Comparison of ENCODE assay signal across 8 mouse cellular contexts in genomic region chr8:85036718-85037365, GRCm38 (mm10). TPM values are rescaled to one million over a fixed set of nuclear protein-coding genes. Genes with fewer than 3 reads are reported as not detected.
DNase-seq lines count a peak whose midpoint lies in the region; ATAC-seq lines count a peak whose summit lies in the region.

Gene Tnpo2 (plus strand): TSS chr8:85036915.

- H3K9me3 ChIP-seq in heart, embryonic 10.5 days = no peaks in the 10 kb centered on the region
- H3K9me3 ChIP-seq in kidney, embryonic 15.5 days (replicated peaks) = no peaks in the 10 kb centered on the region

- H3K27ac ChIP-seq in heart, embryonic 10.5 days = peak within 1 kb of the TSS; percentile 96
- H3K27ac ChIP-seq in kidney, embryonic 15.5 days = peak within 1 kb of the TSS; percentile 100

- peak within 1 kb of the TSS; percentile 96 for H3K9ac ChIP-seq in kidney, embryonic 15.5 days

- H3K36me3 ChIP-seq in heart, embryonic 10.5 days = peaks cover 43% of the 10 kb centered on the region
- H3K36me3 ChIP-seq in kidney, embryonic 15.5 days = peaks cover 42% of the 10 kb centered on the region

- ATAC-seq in erythroblast, adult 5-6 weeks (replicated peaks; ENCODE audit: low FRiP score, poor library complexity, severe bottlenecking) = peak; percentile 88
- ATAC-seq in kidney, embryonic 15.5 days (replicated peaks; ENCODE audit: low FRiP score) = peak; percentile 91
- peak; percentile 89 for ATAC-seq in monocyte, adult 5-6 weeks (replicated peaks; ENCODE audit: insufficient number of reproducible peaks, low FRiP score, low TSS enrichment, poor library complexity, severe bottlenecking)

- DNase-seq in B cell, adult 2 months = peak; percentile 84 to 87
- DNase-seq in brain, adult 2 months (ENCODE audit: low read depth, low spot score) = peak; percentile 100
- peak; percentile 97 for DNase-seq in heart, embryonic 10.5 days (ENCODE audit: low spot score)
- DNase-seq in liver = peak; percentile 92
- peak; percentile 86 to 89 for DNase-seq in spleen, postnatal 4 days (ENCODE audit: low spot score in 2 of 2)

- WGBS in heart, embryonic 10.5 days = 1% methylated on average over 51 of the region's 59 CpGs
- WGBS in kidney, embryonic 15.5 days = under 1% methylated on average over 59 of the region's 59 CpGs

- peaks cover 26% of the 10 kb centered on the region for H3K4me1 ChIP-seq in heart, embryonic 10.5 days
- peaks cover 29% of the 10 kb centered on the region for H3K4me1 ChIP-seq in kidney, embryonic 15.5 days

- H3K4me2 ChIP-seq in kidney, embryonic 15.5 days = peak within 1 kb of the TSS; percentile 83

- no peaks in the 10 kb centered on the region for H3K27me3 ChIP-seq in heart, embryonic 10.5 days (ENCODE audit: insufficient read depth, poor library complexity, severe bottlenecking)
- no peaks in the 10 kb centered on the region for H3K27me3 ChIP-seq in kidney, embryonic 15.5 days

- H3K4me3 ChIP-seq in heart, embryonic 10.5 days = peak within 1 kb of the TSS; percentile 85
- H3K4me3 ChIP-seq in kidney, embryonic 15.5 days (replicated peaks) = peak within 1 kb of the TSS; percentile 83

RNA-seq across cellular contexts. Expression of gene Tnpo2, which starts in this region (rescaled TPM):
- 9.6 and 10.8 TPM in 2 replicates for total RNA-seq in erythroblast, adult 5-6 weeks (2015; ENCODE audit: low replicate concordance)
- 11.2 and 14.6 TPM in 2 replicates for total RNA-seq in erythroblast, adult 5-6 weeks (2017; ENCODE audit: low replicate concordance)
- polyA plus RNA-seq in heart, embryonic 10.5 days (2016; fragmentation: Nextera tagmentation; extraction: Ambion mirVana) = 27.2 and 28.4 TPM in 2 replicates
- polyA plus RNA-seq in kidney, embryonic 15.5 days (2015; fragmentation: Nextera tagmentation; extraction: Ambion mirVana) = 25.8 and 30.0 TPM in 2 replicates
- 12.0 to 27.9 TPM (median 18.3 TPM) in 3 replicates for total RNA-seq in monocyte, adult 5-6 weeks (2017)

Comparison
In these comparisons a context has a peak if more than half of its experiments do, and no peak if none do; other contexts are left out.
1. Peak in every context shown above with its lines: DNase-seq, ATAC-seq, H3K4me3 ChIP-seq and H3K27ac ChIP-seq.